Comparison of ENCODE assay signal across 8 mouse cellular contexts in genomic region chr8:95714837-95715413, GRCm38 (mm10). TPM values are rescaled to one million over a fixed set of nuclear protein-coding genes. Genes with fewer than 3 reads are reported as not detected.
DNase-seq lines count a peak whose midpoint lies in the region; ATAC-seq and TF ChIP-seq lines count a peak whose summit lies in the region.

No protein-coding gene starts in this region.

- H3K4me1 ChIP-seq in kidney, embryonic 15.5 days, result peaks cover 24% of the 10 kb centered on the region
- H3K4me1 ChIP-seq in embryonic facial prominence, embryonic 11.5 days (ENCODE audit: control insufficient read depth, insufficient read depth, low read length), result no peaks in the 10 kb centered on the region; the same call in none of the 2 replicates
- peaks cover 21% of the 10 kb centered on the region for H3K4me1 ChIP-seq in midbrain, embryonic 13.5 days (replicated peaks)
- H3K4me1 ChIP-seq in cerebellum, adult 2 months (ENCODE audit: control insufficient read depth, insufficient read depth, low read length), result no peaks in the 10 kb centered on the region

- H3K9ac ChIP-seq in kidney, embryonic 15.5 days, result peak overlapping the region; percentile 79; the same call in 1 of the 2 replicates
- no peak overlapping the region for H3K9ac ChIP-seq in embryonic facial prominence, embryonic 11.5 days (replicated peaks; ENCODE audit: low read length)
- H3K9ac ChIP-seq in midbrain, embryonic 13.5 days (replicated peaks), result peak overlapping the region; percentile 90

- peak overlapping the region; percentile 87 for H3K4me2 ChIP-seq in kidney, embryonic 15.5 days
- H3K4me2 ChIP-seq in embryonic facial prominence, embryonic 11.5 days (ENCODE audit: low read depth, low read length), result peak overlapping the region; percentile 87
- peak overlapping the region; percentile 96 for H3K4me2 ChIP-seq in midbrain, embryonic 13.5 days (replicated peaks)

- peaks cover 30% of the 10 kb centered on the region for H3K36me3 ChIP-seq in kidney, embryonic 15.5 days
- H3K36me3 ChIP-seq in embryonic facial prominence, embryonic 11.5 days (replicated peaks; ENCODE audit: control insufficient read depth, insufficient read depth, low read depth, low read length), result peaks cover 4% of the 10 kb centered on the region; the same call in 1 of the 2 replicates
- H3K36me3 ChIP-seq in midbrain, embryonic 13.5 days, result peaks cover 60% of the 10 kb centered on the region

- TF ChIP-seq CTCF in cerebellum, adult 2 months (IDR thresholded peaks at IDR 0.05; ENCODE audit: borderline replicate concordance, insufficient read depth, low read depth, low read length), result no peak

- no peak for TF ChIP-seq POLR2A in cerebellum, adult 2 months (IDR thresholded peaks at IDR 0.05; ENCODE audit: borderline replicate concordance, insufficient read depth, low read length)

- H3K27me3 ChIP-seq in kidney, embryonic 15.5 days, result no peaks in the 10 kb centered on the region
- H3K27me3 ChIP-seq in embryonic facial prominence, embryonic 11.5 days (ENCODE audit: control insufficient read depth, insufficient read depth, low read length), result no peaks in the 10 kb centered on the region
- no peaks in the 10 kb centered on the region for H3K27me3 ChIP-seq in midbrain, embryonic 13.5 days
- no peaks in the 10 kb centered on the region for H3K27me3 ChIP-seq in cerebellum, adult 2 months (ENCODE audit: control insufficient read depth, insufficient read depth, low read length)

- H3K4me3 ChIP-seq in kidney, embryonic 15.5 days (replicated peaks), result peak overlapping the region; percentile 95
- peak overlapping the region; percentile 75; the same call in 1 of the 2 replicates for H3K4me3 ChIP-seq in embryonic facial prominence, embryonic 11.5 days (ENCODE audit: low read depth, low read length)
- H3K4me3 ChIP-seq in midbrain, embryonic 13.5 days (replicated peaks), result peak overlapping the region; percentile 89
- no peak overlapping the region for H3K4me3 ChIP-seq in cerebellum, adult 2 months (replicated peaks; ENCODE audit: insufficient read depth, low read depth, low read length)

- ATAC-seq in kidney, embryonic 15.5 days (replicated peaks; ENCODE audit: low FRiP score), result no peak
- ATAC-seq in embryonic facial prominence, embryonic 11.5 days (replicated peaks; ENCODE audit: insufficient number of reproducible peaks, low FRiP score, low TSS enrichment, low read depth), result no peak
- no peak for ATAC-seq in midbrain, embryonic 13.5 days

- DNase-seq in kidney, postnatal 4 days, result no peak
- DNase-seq in embryonic facial prominence, embryonic 11.5 days (ENCODE audit: low spot score), result no peak
- DNase-seq in induced T-regulatory cell, adult 2 months (ENCODE audit: low read depth), result peak; percentile 13
- no peak for DNase-seq in thymus, postnatal 25 days
- DNase-seq in cerebellum, adult 2 months, result no peak
- no peak for DNase-seq in layer of hippocampus, adult 9-10 months (ENCODE audit: low spot score)

- no peaks in the 10 kb centered on the region for H3K9me3 ChIP-seq in kidney, embryonic 15.5 days (replicated peaks)
- no peaks in the 10 kb centered on the region for H3K9me3 ChIP-seq in embryonic facial prominence, embryonic 11.5 days (replicated peaks; ENCODE audit: control insufficient read depth, low read length)
- H3K9me3 ChIP-seq in midbrain, embryonic 13.5 days, result no peaks in the 10 kb centered on the region

- WGBS in kidney, embryonic 15.5 days, result 87% methylated on average over 6 of the region's 6 CpGs
- 83% methylated on average over 6 of the region's 6 CpGs for WGBS in embryonic facial prominence, embryonic 11.5 days
- 91% methylated on average over 6 of the region's 6 CpGs for WGBS in midbrain, embryonic 13.5 days
- WGBS in cerebellum, adult 2 months, result 87% methylated on average over 6 of the region's 6 CpGs

- 0 out of 2 replicates have a peak overlapping the region, but pooled peaks have one; percentile 79 for H3K27ac ChIP-seq in kidney, embryonic 15.5 days
- H3K27ac ChIP-seq in embryonic facial prominence, embryonic 11.5 days (replicated peaks; ENCODE audit: low read depth, low read length), result no peak overlapping the region
- no peak overlapping the region for H3K27ac ChIP-seq in midbrain, embryonic 13.5 days
- no peak overlapping the region for H3K27ac ChIP-seq in cerebellum, adult 2 months (ENCODE audit: insufficient read depth, low read length)

RNA-seq across cellular contexts. Expression of gene Setd6, which starts 0.8 kb away (rescaled TPM):
- polyA plus RNA-seq in kidney, embryonic 15.5 days (2015; fragmentation: Nextera tagmentation; extraction: Ambion mirVana), result 19.7 and 19.9 TPM in 2 replicates
- 20.1 and 21.0 TPM in 2 replicates for polyA plus RNA-seq in embryonic facial prominence, embryonic 11.5 days (2014; fragmentation: Nextera tagmentation; extraction: Ambion mirVana)
- polyA plus RNA-seq in midbrain, embryonic 13.5 days (2015; fragmentation: Nextera tagmentation; extraction: Ambion mirVana), result 22.1 and 23.6 TPM in 2 replicates
- polyA plus RNA-seq in cerebellum, adult 2 months (2012; rRNA removed), result 26.7 and 27.8 TPM in 2 replicates

RNA-seq across cellular contexts. Expression of gene Ndrg4, which starts 38.1 kb away (rescaled TPM):
- 16.0 and 18.8 TPM in 2 replicates for polyA plus RNA-seq in kidney, embryonic 15.5 days (2015; fragmentation: Nextera tagmentation; extraction: Ambion mirVana)
- polyA plus RNA-seq in embryonic facial prominence, embryonic 11.5 days (2014; fragmentation: Nextera tagmentation; extraction: Ambion mirVana), result 21.2 and 26.4 TPM in 2 replicates
- 159 and 168 TPM in 2 replicates for polyA plus RNA-seq in midbrain, embryonic 13.5 days (2015; fragmentation: Nextera tagmentation; extraction: Ambion mirVana)
- polyA plus RNA-seq in cerebellum, adult 2 months (2012; rRNA removed), result 1,847 and 1,940 TPM in 2 replicates

Comparison
In these comparisons a context has a peak if more than half of its experiments do, and no peak if none do; other contexts are left out.
1. RNA of gene Ndrg4, which starts 38.1 kb away (polyA plus RNA-seq): 1,847 to 1,940 TPM in cerebellum, adult 2 months; 159 to 168 TPM in midbrain, embryonic 13.5 days, 21.2 to 26.4 TPM in embryonic facial prominence, embryonic 11.5 days and 16.0 to 18.8 TPM in kidney, embryonic 15.5 days; every median in the first group is over 10 times any median in the second.
2. Peak in every context shown above with its lines, with median percentiles within 50 percentile points of each other: H3K4me2 ChIP-seq.